Mouse (Mus musculus) CD4-positive helper T cell, adult 2 months (primary cell): ENCODE measurements around the gene Smim24.
A peak's percentile ranks its signal among the peaks of the same experiment; 100 is the strongest.

Source experiments
- DNase-seq: peaks from one replicate; pipeline ENCODE4 v3.0.0-alpha.2; 2012; ENCODE audit warnings: low read depth, missing footprints, low spot score

Smim24 gene

GRCm38 (mm10) chr10:81392781-81393185 is at the start of gene Smim24:
Smim24 (plus strand) TSS chr10:81393051.
- no peak for DNase-seq

- DNase-seq = peak; percentile 60
Measured at GRCm38 (mm10) chr10:81344421-81345161, 48.3 kb upstream of the Smim24 start.

- DNase-seq = no peak
Measured at GRCm38 (mm10) chr10:81345162-81345534, 47.7 kb upstream of the Smim24 start.

- DNase-seq = peak; percentile 67
Measured at GRCm38 (mm10) chr10:81346453-81347067, 46.3 kb upstream of the Smim24 start.

GRCm38 (mm10) chr10:81349146-81349545 is 43.7 kb upstream of the Smim24 start:
- peak; percentile 60 for DNase-seq

GRCm38 (mm10) chr10:81349961-81350350 is 42.9 kb upstream of the Smim24 start:
- DNase-seq = no peak

GRCm38 (mm10) chr10:81350351-81351063 is 42.3 kb upstream of the Smim24 start, which contains the start of gene Hmg20b:
Hmg20b (minus strand) TSS chr10:81350480.
- DNase-seq = peak; percentile 99

- peak; percentile 78 for DNase-seq
Measured at GRCm38 (mm10) chr10:81351678-81352291, 41.1 kb upstream of the Smim24 start.

GRCm38 (mm10) chr10:81354738-81355477 is 37.9 kb upstream of the Smim24 start:
- no peak for DNase-seq

GRCm38 (mm10) chr10:81355533-81355932 is 37.3 kb upstream of the Smim24 start:
- DNase-seq = no peak

GRCm38 (mm10) chr10:81356352-81356990 is 36.4 kb upstream of the Smim24 start:
- DNase-seq = no peak

- peak; percentile 94 for DNase-seq
Measured at GRCm38 (mm10) chr10:81356991-81357844, 35.6 kb upstream of the Smim24 start, which contains the start of gene Mfsd12. Mfsd12 (plus strand) TSS chr10:81357491.

- no peak for DNase-seq
Measured at GRCm38 (mm10) chr10:81358209-81358608, 34.6 kb upstream of the Smim24 start.

GRCm38 (mm10) chr10:81358841-81359240 is 34.0 kb upstream of the Smim24 start:
- DNase-seq = no peak

- no peak for DNase-seq
Measured at GRCm38 (mm10) chr10:81360721-81361120, 32.1 kb upstream of the Smim24 start.

- no peak for DNase-seq
Measured at GRCm38 (mm10) chr10:81362336-81362949, 30.4 kb upstream of the Smim24 start.

- DNase-seq = no peak
Measured at GRCm38 (mm10) chr10:81363436-81364346, 29.2 kb upstream of the Smim24 start.

GRCm38 (mm10) chr10:81364666-81365065 is 28.2 kb upstream of the Smim24 start:
- no peak for DNase-seq
